Mouse (Mus musculus) cerebellum, adult 9-10 months (tissue): Measurements from ENCODE around the gene Lrrc59.
"Not testable (repeated sequence)": the region's sequence is repeated elsewhere in the genome, so short reads cannot be mapped to it uniquely, and the experiment has no call there.

Experiments
- DNase-seq: peaks from one replicate; pipeline ENCODE4 v3.0.0; 2022

Gene Lrrc59

GRCm38 (mm10) chr11:94632988-94633387 is 3.4 kb downstream of the Lrrc59 start:
- no peak for DNase-seq

- no peak for DNase-seq
Observed at GRCm38 (mm10) chr11:94634431-94634830, 4.9 kb downstream of the Lrrc59 start.

DNA sequence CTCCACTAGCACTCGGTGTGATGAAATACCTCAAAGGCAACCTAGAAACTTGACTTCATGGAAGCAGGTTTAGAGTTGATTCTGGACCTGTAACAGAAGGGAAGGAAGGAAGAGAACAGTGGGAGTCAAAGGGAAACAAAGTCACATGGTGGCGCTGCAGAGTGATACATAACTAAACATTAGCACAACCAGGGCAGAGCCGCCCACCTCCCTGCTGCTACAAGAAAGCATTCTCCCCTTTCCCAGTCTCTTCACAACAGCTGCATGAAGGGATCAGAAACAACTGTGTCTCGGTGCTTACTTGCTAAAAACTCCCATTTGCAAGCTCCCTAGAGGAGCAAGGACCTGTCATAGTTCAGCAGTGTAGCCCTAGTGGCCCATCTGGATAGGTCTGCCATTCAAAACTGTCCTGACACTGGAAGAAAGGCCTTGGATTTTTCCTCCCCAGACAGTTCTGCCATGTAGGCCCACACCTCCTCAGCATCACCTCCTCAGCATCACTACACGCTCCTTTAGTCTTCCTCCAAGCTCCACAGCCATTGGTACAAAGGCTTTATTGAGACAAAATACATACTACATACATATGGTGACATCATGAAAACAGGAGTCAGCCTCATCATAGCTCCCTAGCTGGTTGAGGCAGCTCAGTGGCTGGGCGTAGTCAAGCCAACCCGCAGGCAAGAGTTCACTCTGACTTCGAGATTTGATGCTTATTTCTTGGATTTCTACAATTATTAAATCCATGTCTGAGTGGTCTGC is 15.1 kb downstream of the Lrrc59 start:
- DNase-seq: no peak

GRCm38 (mm10) chr11:94646457-94646856 is 16.9 kb downstream of the Lrrc59 start:
- DNase-seq: no peak

DNA sequence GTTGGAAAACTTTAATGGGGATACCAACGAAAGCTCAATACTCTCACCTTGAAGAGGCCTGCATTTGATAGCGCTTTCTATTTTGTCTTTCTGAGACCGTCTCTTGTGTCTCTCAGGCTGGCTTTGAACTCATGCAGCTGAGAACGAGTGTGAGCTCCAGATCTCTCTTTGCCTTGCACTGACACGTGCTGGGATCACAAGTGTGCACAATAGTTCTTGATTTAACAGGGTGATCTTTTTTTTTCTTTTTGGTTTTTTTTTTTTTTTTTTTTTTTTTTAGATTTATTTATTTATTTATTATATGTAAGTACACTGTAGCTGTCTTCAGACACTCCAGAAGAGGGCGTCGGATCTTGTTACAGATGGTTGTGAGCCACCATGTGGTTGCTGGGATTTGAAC is 21.7 kb downstream of the Lrrc59 start:
- DNase-seq: not testable (repeated sequence)

DNA sequence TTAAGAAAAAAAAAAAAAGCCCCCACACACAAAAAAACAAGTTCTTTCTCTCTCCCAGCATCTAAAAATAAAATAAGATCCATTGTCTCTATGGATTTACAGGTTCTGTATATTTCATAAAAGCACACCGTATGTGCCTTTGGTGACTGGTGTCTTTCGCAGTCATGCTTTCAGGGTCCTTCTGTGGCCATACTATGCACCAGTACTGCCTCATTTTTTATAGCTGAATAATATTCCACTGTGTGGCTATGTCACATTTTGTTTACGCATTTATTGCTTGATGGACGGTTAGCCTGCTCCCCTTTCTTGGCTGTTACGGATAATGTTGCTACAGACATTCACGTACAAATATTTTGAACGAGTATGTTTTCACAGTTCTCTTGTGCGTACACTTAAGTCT is 23.4 kb downstream of the Lrrc59 start:
- DNase-seq: no peak

- peak; percentile 87 for DNase-seq
Observed at GRCm38 (mm10) chr11:94653663-94654436, 24.3 kb downstream of the Lrrc59 start, which contains the start of the genes Mrpl27 and Eme1. Gene Mrpl27 (plus strand): TSS chr11:94653767. Gene Eme1 (minus strand): TSS chr11:94653964.

DNA sequence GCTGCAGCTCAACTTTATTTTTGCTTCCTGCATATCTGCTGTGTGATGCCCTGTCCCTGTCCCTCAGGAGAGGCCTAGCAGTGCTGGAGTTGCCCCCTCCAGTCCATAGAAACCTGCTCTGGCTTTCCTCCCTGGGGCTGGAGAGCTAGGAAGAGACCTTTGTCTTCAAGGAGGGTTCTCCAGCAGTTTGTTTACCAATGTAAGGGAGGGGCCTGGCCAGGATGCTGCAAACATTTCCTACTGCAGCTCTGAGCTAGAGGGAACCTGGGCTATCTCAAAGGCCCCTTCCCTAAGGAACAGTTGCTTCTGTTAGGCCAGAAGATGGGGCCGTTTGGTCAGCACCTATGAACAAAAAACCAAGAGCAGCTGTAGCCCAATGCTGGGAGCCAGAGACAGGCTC is 31.8 kb downstream of the Lrrc59 start:
- no peak for DNase-seq

DNA sequence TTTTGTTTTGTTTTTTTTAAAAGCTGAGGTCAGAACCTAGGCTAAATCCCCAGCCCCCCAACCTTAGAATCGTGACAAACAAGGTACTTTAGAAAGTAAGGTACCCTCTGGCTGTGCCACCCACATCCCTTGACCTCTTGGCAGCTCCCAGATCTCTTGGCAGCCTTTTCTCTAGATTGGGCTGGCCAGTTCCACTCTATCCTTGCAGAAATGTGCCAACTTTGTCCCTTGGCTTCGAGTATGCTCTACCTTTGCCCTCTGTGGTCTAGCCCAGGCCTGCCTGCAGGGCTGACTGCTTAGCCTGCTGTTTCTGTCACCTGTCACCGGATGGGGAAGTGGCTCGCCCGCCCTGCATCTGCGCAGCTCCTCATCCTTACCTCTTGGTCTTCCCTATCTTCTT is 35.7 kb downstream of the Lrrc59 start:
- no peak for DNase-seq

DNA sequence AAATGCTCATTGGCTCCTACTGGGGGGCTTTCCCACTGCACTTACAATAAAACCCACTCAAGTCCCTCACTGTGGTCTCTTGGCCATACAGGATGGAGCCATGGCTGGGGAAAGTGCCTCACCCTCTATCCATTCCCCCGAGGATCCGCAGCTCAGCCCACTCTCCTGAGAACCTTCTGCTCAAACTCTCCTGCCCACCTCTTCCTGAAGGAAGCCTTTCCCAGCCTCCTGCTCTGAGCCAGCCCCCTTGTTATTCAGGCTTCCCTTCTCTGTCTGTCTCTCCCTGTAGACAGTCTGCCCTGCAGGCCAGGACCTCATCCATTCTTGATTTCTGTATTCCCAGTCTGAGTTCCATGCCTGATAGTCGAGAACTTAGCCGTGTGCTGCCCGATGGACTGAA is 45.4 kb downstream of the Lrrc59 start:
- DNase-seq: no peak

DNA sequence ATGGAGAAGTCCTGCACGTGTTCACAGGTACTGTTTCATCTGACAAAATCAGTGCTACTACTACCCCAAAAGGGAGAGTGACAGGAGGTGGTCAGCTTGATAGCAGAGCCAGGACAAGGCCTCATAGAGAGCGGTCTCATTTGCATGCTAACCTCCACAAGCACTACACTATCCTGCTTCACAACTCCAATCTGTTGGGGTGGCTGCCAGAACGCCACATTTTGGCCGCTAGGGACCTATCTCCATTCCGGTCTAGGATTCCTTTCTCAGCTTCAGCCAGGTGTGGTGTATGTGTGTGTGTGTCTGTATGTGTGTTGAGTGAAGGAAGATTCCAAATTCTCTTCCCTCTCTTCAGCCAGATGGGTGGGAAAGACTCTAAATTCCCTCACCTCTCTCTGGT is 45.9 kb downstream of the Lrrc59 start:
- peak; percentile 39 for DNase-seq

GRCm38 (mm10) chr11:94676308-94676707 is 46.7 kb downstream of the Lrrc59 start:
- no peak for DNase-seq

GRCm38 (mm10) chr11:94676754-94677606 is 47.4 kb downstream of the Lrrc59 start, which contains the start of gene Xylt2:
Gene Xylt2 (minus strand): TSS chr11:94677515.
- peak; percentile 90 for DNase-seq

DNA sequence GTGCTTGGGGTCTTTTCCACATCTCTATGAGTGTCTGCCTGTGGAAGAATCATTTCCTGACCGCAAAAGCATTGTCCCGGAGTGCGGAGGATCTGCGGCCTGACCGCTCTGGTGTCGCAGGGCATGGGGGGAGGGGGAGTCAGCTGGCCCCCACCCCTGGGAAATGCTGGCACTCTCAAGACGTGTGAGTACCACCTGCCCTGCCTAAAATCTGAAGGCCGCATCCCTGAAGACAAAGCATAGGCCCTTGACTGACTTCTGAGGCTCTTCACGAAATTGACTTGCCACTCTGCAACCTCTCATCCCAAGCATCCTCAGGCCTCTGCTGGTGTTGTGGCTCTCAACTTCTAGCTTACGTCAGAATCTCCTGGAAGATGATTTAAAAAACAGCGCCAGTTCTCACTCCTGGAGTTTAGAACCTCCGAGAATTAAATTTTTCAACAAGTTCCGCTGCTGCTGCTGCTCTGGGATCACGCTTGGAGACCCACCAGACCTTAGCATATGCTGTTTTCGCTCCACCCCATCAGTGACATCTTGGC is 48.1 kb downstream of the Lrrc59 start:
- DNase-seq: no peak

GRCm38 (mm10) chr11:94680639-94681038 is 51.1 kb downstream of the Lrrc59 start:
- DNase-seq: no peak

DNA sequence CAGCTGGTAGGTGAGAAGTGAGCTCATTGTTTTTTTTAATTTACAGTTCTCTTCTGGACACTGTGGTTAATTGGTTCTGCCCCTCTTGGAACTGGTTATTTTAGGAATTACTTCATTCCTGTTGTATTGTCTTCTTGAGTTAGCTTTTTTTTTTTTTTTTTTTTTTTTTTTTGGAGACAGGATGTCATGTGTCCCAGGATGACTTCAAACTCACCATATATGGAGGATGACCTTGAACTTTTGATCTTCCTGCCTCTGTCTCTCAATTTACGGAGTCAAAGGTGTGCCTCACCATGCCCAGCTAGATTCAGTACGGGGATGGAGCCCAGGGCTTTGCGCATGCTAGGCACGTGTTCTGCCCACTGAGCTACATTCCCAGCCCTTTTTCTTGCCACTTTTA is 52.1 kb downstream of the Lrrc59 start:
- no peak for DNase-seq

DNA sequence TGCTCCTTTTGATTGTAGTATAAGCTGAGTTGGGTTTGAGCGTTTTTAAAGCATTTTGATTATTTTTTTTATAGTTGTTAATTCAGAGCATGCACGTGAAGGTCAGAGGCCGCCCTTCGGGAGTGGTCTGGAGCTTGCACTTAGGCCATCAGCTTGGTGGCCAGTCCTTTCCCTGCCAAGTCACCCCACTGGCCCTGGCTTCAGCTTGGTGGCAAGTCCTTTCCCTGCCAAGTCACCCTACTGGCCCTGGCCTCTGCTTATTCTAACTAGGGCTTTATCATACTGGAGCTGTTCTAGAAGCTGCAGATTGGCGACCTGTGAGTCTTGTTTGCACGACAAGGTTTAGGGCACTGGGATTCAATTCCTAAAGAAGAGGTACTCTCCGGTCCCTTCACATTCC is 52.9 kb downstream of the Lrrc59 start:
- no peak for DNase-seq

GRCm38 (mm10) chr11:94687178-94687577 is 57.6 kb downstream of the Lrrc59 start:
- no peak for DNase-seq

- not testable (repeated sequence) for DNase-seq
Observed at GRCm38 (mm10) chr11:94692502-94692901, 62.9 kb downstream of the Lrrc59 start.
